Mouse (Mus musculus): ENCODE measurements around the gene Il17rd. TPM values are rescaled to one million over a fixed set of nuclear protein-coding genes. Genes with fewer than 3 reads are reported as not detected.

The Il17rd gene
- polyA plus RNA-seq, 1 experiment from 2014 or later, result 0.73 TPM

GRCm38 (mm10) chr14:27075909-27076521, 37.3 kb downstream of the Il17rd start:
- no peak overlapping the region for H3K4me2 ChIP-seq (replicated peaks; ENCODE audit: low read depth)
- peaks cover 9% of the 10 kb centered on the region; the same call in 1 of the 2 replicates for H3K4me1 ChIP-seq (replicated peaks; ENCODE audit: control insufficient read depth, insufficient read depth, low read length)
- H3K9ac ChIP-seq (ENCODE audit: low read depth, low read length), result no peak overlapping the region
- H3K27ac ChIP-seq (ENCODE audit: low read depth, low read length), result no peak overlapping the region
- no peaks in the 10 kb centered on the region for H3K9me3 ChIP-seq (ENCODE audit: control insufficient read depth)
- H3K36me3 ChIP-seq (ENCODE audit: control insufficient read depth, insufficient read depth), result no peaks in the 10 kb centered on the region
- H3K4me3 ChIP-seq (ENCODE audit: low read depth, low read length), result no peak overlapping the region
- WGBS, result 64% methylated on average over 8 of the region's 8 CpGs
- H3K27me3 ChIP-seq (replicated peaks; ENCODE audit: control insufficient read depth, insufficient read depth, low read length), result no peaks in the 10 kb centered on the region
- TF ChIP-seq CTCF (IDR thresholded peaks at IDR 0.05; ENCODE audit: low read depth), result no peak
- no peak for ATAC-seq

GRCm38 (mm10) chr14:27076522-27076920, 37.8 kb downstream of the Il17rd start:
- no peak overlapping the region for H3K4me2 ChIP-seq (replicated peaks; ENCODE audit: low read depth)
- no peaks in the 10 kb centered on the region for H3K27me3 ChIP-seq (replicated peaks; ENCODE audit: control insufficient read depth, insufficient read depth, low read length)
- ATAC-seq, result no peak
- H3K27ac ChIP-seq (ENCODE audit: low read depth, low read length), result no peak overlapping the region
- no peak overlapping the region for H3K4me3 ChIP-seq (ENCODE audit: low read depth, low read length)
- no peak overlapping the region for H3K9ac ChIP-seq (ENCODE audit: low read depth, low read length)
- WGBS, result 63% methylated on average over 2 of the region's 2 CpGs
- TF ChIP-seq CTCF (IDR thresholded peaks at IDR 0.05; ENCODE audit: low read depth), result no peak
- H3K9me3 ChIP-seq (ENCODE audit: control insufficient read depth), result no peaks in the 10 kb centered on the region
- no peaks in the 10 kb centered on the region for H3K36me3 ChIP-seq (ENCODE audit: control insufficient read depth, insufficient read depth)
- H3K4me1 ChIP-seq (replicated peaks; ENCODE audit: control insufficient read depth, insufficient read depth, low read length), result peaks cover 6% of the 10 kb centered on the region; the same call in 1 of the 2 replicates

GRCm38 (mm10) chr14:27081536-27082275, 43.0 kb downstream of the Il17rd start:
- Histone ChIP-seq H3K36me3 (ENCODE audit: control insufficient read depth, insufficient read depth) (no peaks in the 10 kb centered on the region), H3K4me3 (ENCODE audit: low read depth, low read length) (no peak overlapping the region), H3K4me2 (replicated peaks; ENCODE audit: low read depth) (no peak overlapping the region), H3K9ac (ENCODE audit: low read depth, low read length) (no peak overlapping the region), H3K27ac (ENCODE audit: low read depth, low read length) (no peak overlapping the region), H3K27me3 (replicated peaks; ENCODE audit: control insufficient read depth, insufficient read depth, low read length) (no peaks in the 10 kb centered on the region), H3K9me3 (ENCODE audit: control insufficient read depth) (no peaks in the 10 kb centered on the region), H3K4me1 (replicated peaks; ENCODE audit: control insufficient read depth, insufficient read depth, low read length) (no peaks in the 10 kb centered on the region)
- ATAC-seq, result no peak
- 77% methylated on average over 5 of the region's 5 CpGs for WGBS
- no peak for TF ChIP-seq CTCF (IDR thresholded peaks at IDR 0.05; ENCODE audit: low read depth)

GRCm38 (mm10) chr14:27085471-27085870, 46.7 kb downstream of the Il17rd start:
- no peak for ATAC-seq
- Histone ChIP-seq H3K4me2 (replicated peaks; ENCODE audit: low read depth) (no peak overlapping the region), H3K4me1 (replicated peaks; ENCODE audit: control insufficient read depth, insufficient read depth, low read length) (no peaks in the 10 kb centered on the region), H3K27ac (ENCODE audit: low read depth, low read length) (no peak overlapping the region), H3K4me3 (ENCODE audit: low read depth, low read length) (no peak overlapping the region), H3K36me3 (ENCODE audit: control insufficient read depth, insufficient read depth) (0 out of 2 replicates have a peak, but pooled peaks cover 5% of the 10 kb centered on the region), H3K9me3 (ENCODE audit: control insufficient read depth) (no peaks in the 10 kb centered on the region), H3K27me3 (replicated peaks; ENCODE audit: control insufficient read depth, insufficient read depth, low read length) (no peaks in the 10 kb centered on the region), H3K9ac (ENCODE audit: low read depth, low read length) (no peak overlapping the region)
- WGBS, result 78% methylated on average over 5 of the region's 5 CpGs
- no peak for TF ChIP-seq CTCF (IDR thresholded peaks at IDR 0.05; ENCODE audit: low read depth)

GRCm38 (mm10) chr14:27085999-27086398, 47.3 kb downstream of the Il17rd start:
- 0 out of 2 replicates have a peak, but pooled peaks cover 5% of the 10 kb centered on the region for H3K36me3 ChIP-seq (ENCODE audit: control insufficient read depth, insufficient read depth)
- WGBS, result 73% methylated on average over 4 of the region's 4 CpGs
- no peaks in the 10 kb centered on the region for H3K27me3 ChIP-seq (replicated peaks; ENCODE audit: control insufficient read depth, insufficient read depth, low read length)
- no peak for ATAC-seq
- no peak overlapping the region for H3K4me2 ChIP-seq (replicated peaks; ENCODE audit: low read depth)
- no peak for TF ChIP-seq CTCF (IDR thresholded peaks at IDR 0.05; ENCODE audit: low read depth)
- no peaks in the 10 kb centered on the region for H3K4me1 ChIP-seq (replicated peaks; ENCODE audit: control insufficient read depth, insufficient read depth, low read length)
- H3K9me3 ChIP-seq (ENCODE audit: control insufficient read depth), result no peaks in the 10 kb centered on the region
- no peak overlapping the region for H3K9ac ChIP-seq (ENCODE audit: low read depth, low read length)
- H3K27ac ChIP-seq (ENCODE audit: low read depth, low read length), result no peak overlapping the region
- no peak overlapping the region for H3K4me3 ChIP-seq (ENCODE audit: low read depth, low read length)

- Histone ChIP-seq H3K27me3 (replicated peaks; ENCODE audit: control insufficient read depth, insufficient read depth, low read length) (no peaks in the 10 kb centered on the region), H3K4me2 (replicated peaks; ENCODE audit: low read depth) (no peak overlapping the region), H3K9me3 (ENCODE audit: control insufficient read depth) (no peaks in the 10 kb centered on the region), H3K9ac (ENCODE audit: low read depth, low read length) (no peak overlapping the region), H3K4me3 (ENCODE audit: low read depth, low read length) (no peak overlapping the region), H3K36me3 (ENCODE audit: control insufficient read depth, insufficient read depth) (0 out of 2 replicates have a peak, but pooled peaks cover 1% of the 10 kb centered on the region), H3K27ac (ENCODE audit: low read depth, low read length) (no peak overlapping the region), H3K4me1 (replicated peaks; ENCODE audit: control insufficient read depth, insufficient read depth, low read length) (no peaks in the 10 kb centered on the region)
- 79% methylated on average over 5 of the region's 5 CpGs for WGBS
- no peak for TF ChIP-seq CTCF (IDR thresholded peaks at IDR 0.05; ENCODE audit: low read depth)
- ATAC-seq, result no peak
Observed at GRCm38 (mm10) chr14:27094247-27094646, 55.5 kb downstream of the Il17rd start.
